Comparison of ENCODE assay signal across 13 mouse cellular contexts in the genomic region with DNA sequence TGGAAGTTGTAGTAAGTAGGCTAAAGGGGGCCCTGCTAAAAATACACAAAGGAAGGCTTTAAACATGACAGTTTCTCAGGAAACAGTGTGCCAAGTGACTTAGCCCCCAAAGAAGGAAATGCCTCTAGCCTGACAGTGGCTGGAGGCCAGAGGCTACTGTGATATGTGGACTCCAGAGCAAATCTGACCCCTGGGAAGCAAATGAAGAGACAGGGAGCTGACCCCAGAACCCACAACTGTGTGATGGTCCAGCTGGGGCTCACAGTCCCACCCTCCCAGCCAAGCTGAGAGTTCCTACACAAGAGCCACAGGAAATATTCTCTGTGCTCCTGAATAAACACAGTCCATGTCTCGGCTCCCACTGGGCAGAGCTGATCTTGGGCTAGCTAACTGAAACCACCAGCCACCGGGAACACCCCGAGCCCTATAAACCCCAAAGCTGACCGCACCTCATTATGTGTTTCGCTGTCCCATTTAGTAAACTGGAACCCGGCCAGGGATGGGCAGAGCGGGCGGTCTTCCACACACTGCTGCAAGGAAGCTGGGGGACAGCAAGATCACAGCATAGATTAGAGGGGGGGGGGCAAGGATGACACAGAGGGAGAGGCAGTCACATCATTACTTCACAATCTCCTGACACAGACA. TPM values are rescaled to one million over a fixed set of nuclear protein-coding genes. Genes with fewer than 3 reads are reported as not detected.
DNase-seq lines count a peak whose midpoint lies in the region; ATAC-seq and TF ChIP-seq lines count a peak whose summit lies in the region.
"Had no signal": no experiment of that assay in that cellular context is flagged by ENCODE, and none has a peak within 500 bp of the region (broad histone marks: within the 10 kb centered on the region; RNA-seq: fewer than 3 reads in every experiment).

No protein-coding gene starts in this region.

- ATAC-seq in hindbrain, embryonic 13.5 days (ENCODE audit: low FRiP score): no peak
- ATAC-seq in lung, embryonic 14.5 days (ENCODE audit: insufficient read depth): no peak

- no peak overlapping the region for H3K9ac ChIP-seq in hindbrain, embryonic 13.5 days
- no peak overlapping the region for H3K9ac ChIP-seq in lung, embryonic 14.5 days
- H3K9ac ChIP-seq: liver, embryonic 15.5 days had no signal

- intact Hi-C loops in heart, postnatal 14 days (cut with DNase I): no loop called here

- DNase-seq in hindbrain, embryonic 10.5 days (ENCODE audit: low spot score): no peak
- peak; percentile 37 to 51 for DNase-seq in heart, postnatal 14 days
- peak; percentile 32 for DNase-seq in lung, embryonic 14.5 days
- DNase-seq in cerebellum, postnatal 4 days (ENCODE audit: low spot score in 2 of 2): no peak
- DNase-seq in frontal cortex, postnatal 25 days (ENCODE audit: low spot score in 2 of 2): no peak
- no peak for DNase-seq in thymus, postnatal 25 days
- DNase-seq: cerebellum, postnatal 25 days; right cerebral cortex, postnatal 25 days; thymus, postnatal 36 days had no signal

- H3K4me2 ChIP-seq in hindbrain, embryonic 13.5 days: no peak overlapping the region
- H3K4me2 ChIP-seq in lung, embryonic 14.5 days: peak overlapping the region; percentile 3; the same call in 1 of the 2 replicates
- H3K4me2 ChIP-seq: liver, embryonic 15.5 days had no signal

- no peaks in the 10 kb centered on the region for H3K4me1 ChIP-seq in hindbrain, embryonic 13.5 days (replicated peaks)
- no peaks in the 10 kb centered on the region for H3K4me1 ChIP-seq in hindbrain, embryonic 10.5 days (replicated peaks)
- H3K4me1 ChIP-seq in cortical plate, adult 2 months (ENCODE audit: control insufficient read depth, insufficient read depth, low read length): no peaks in the 10 kb centered on the region
- H3K4me1 ChIP-seq in lung, embryonic 14.5 days (ENCODE audit: insufficient read depth): no peaks in the 10 kb centered on the region
- H3K4me1 ChIP-seq: liver, embryonic 15.5 days had no signal

- no peaks in the 10 kb centered on the region for H3K27me3 ChIP-seq in hindbrain, embryonic 13.5 days
- H3K27me3 ChIP-seq in hindbrain, embryonic 10.5 days (ENCODE audit: insufficient read depth, poor library complexity, severe bottlenecking): no peaks in the 10 kb centered on the region
- H3K27me3 ChIP-seq in lung, embryonic 14.5 days (ENCODE audit: insufficient read depth, low read length): no peaks in the 10 kb centered on the region
- H3K27me3 ChIP-seq: CH12.LX; liver, embryonic 15.5 days had no signal

- H3K27ac ChIP-seq in hindbrain, embryonic 13.5 days: peak overlapping the region; percentile 26
- H3K27ac ChIP-seq in hindbrain, embryonic 10.5 days: no peak overlapping the region
- peak overlapping the region; percentile 21; the same call in 1 of the 2 replicates for H3K27ac ChIP-seq in cortical plate, adult 2 months (ENCODE audit: insufficient read depth, low read length)
- peak overlapping the region; percentile 46; the same call in 1 of the 2 replicates for H3K27ac ChIP-seq in lung, embryonic 14.5 days (ENCODE audit: low read depth)
- H3K27ac ChIP-seq: liver, embryonic 15.5 days had no signal

- no peak for TF ChIP-seq CTCF in cortical plate, adult 2 months (IDR thresholded peaks at IDR 0.05; ENCODE audit: extremely low read depth, insufficient read depth, low read length)
- TF ChIP-seq CTCF in lung, embryonic 14.5 days (IDR thresholded peaks at IDR 0.05; ENCODE audit: low read depth): no peak

- H3K4me3 ChIP-seq in hindbrain, embryonic 13.5 days: no peak overlapping the region
- H3K4me3 ChIP-seq in hindbrain, embryonic 10.5 days: no peak overlapping the region
- no peak overlapping the region for H3K4me3 ChIP-seq in cortical plate, adult 2 months (ENCODE audit: insufficient read depth, low read length)
- no peak overlapping the region for H3K4me3 ChIP-seq in lung, embryonic 14.5 days (ENCODE audit: low read depth, low read length)
- H3K4me3 ChIP-seq: liver, embryonic 15.5 days had no signal

- no peaks in the 10 kb centered on the region for H3K9me3 ChIP-seq in hindbrain, embryonic 13.5 days
- H3K9me3 ChIP-seq in hindbrain, embryonic 10.5 days: no peaks in the 10 kb centered on the region
- H3K9me3 ChIP-seq in lung, embryonic 14.5 days (ENCODE audit: low read depth, low read length): no peaks in the 10 kb centered on the region
- H3K9me3 ChIP-seq: liver, embryonic 15.5 days had no signal

- peaks cover 63% of the 10 kb centered on the region for H3K36me3 ChIP-seq in hindbrain, embryonic 13.5 days
- H3K36me3 ChIP-seq in hindbrain, embryonic 10.5 days: peaks cover 99% of the 10 kb centered on the region
- H3K36me3 ChIP-seq in lung, embryonic 14.5 days (ENCODE audit: insufficient read depth): peaks cover 91% of the 10 kb centered on the region

- 86% methylated on average over 8 of the region's 8 CpGs for WGBS in hindbrain, embryonic 13.5 days
- 92% methylated on average over 8 of the region's 8 CpGs for WGBS in hindbrain, embryonic 10.5 days
- 73% methylated on average over 8 of the region's 8 CpGs for WGBS in lung, embryonic 14.5 days

- no peak for TF ChIP-seq POLR2A in cortical plate, adult 2 months (IDR thresholded peaks at IDR 0.05; ENCODE audit: extremely low read depth, insufficient read depth, low read length)

RNA-seq across cellular contexts. Expression of a gene that starts 12.0 kb away (rescaled TPM):
- polyA plus RNA-seq in hindbrain, embryonic 13.5 days (2015; fragmentation: Nextera tagmentation; extraction: Ambion mirVana): 20.2 and 21.1 TPM in 2 replicates
- polyA plus RNA-seq in hindbrain, embryonic 10.5 days (2016; fragmentation: Nextera tagmentation; extraction: Ambion mirVana): 83.7 and 110 TPM in 2 replicates
- 1.6 and 2.2 TPM in 2 replicates for polyA plus RNA-seq in cortical plate, adult 2 months (2012; rRNA removed)
- 1 to 10 TPM; 4.9 to 7.5 TPM for total RNA-seq in heart, postnatal 14 days (2021)
- 119 and 123 TPM in 2 replicates for polyA plus RNA-seq in lung, embryonic 14.5 days (2014; fragmentation: Nextera tagmentation; extraction: Ambion mirVana)

RNA-seq across cellular contexts. Expression of a gene that starts 21.5 kb away (rescaled TPM):
- 11.4 and 13.1 TPM in 2 replicates for polyA plus RNA-seq in hindbrain, embryonic 13.5 days (2015; fragmentation: Nextera tagmentation; extraction: Ambion mirVana)
- 12.6 and 14.1 TPM in 2 replicates for polyA plus RNA-seq in hindbrain, embryonic 10.5 days (2016; fragmentation: Nextera tagmentation; extraction: Ambion mirVana)
- 1.5 and 2.0 TPM in 2 replicates for polyA plus RNA-seq in cortical plate, adult 2 months (2012; rRNA removed)
- total RNA-seq in heart, postnatal 14 days (2021): 10 to 100 TPM; 16.4 to 21.3 TPM
- 25.6 and 26.5 TPM in 2 replicates for polyA plus RNA-seq in lung, embryonic 14.5 days (2014; fragmentation: Nextera tagmentation; extraction: Ambion mirVana)

RNA-seq across cellular contexts. Expression of a gene that starts 51.2 kb away (rescaled TPM):
- 27.7 and 31.5 TPM in 2 replicates for polyA plus RNA-seq in hindbrain, embryonic 13.5 days (2015; fragmentation: Nextera tagmentation; extraction: Ambion mirVana)
- 20.1 and 20.3 TPM in 2 replicates for polyA plus RNA-seq in hindbrain, embryonic 10.5 days (2016; fragmentation: Nextera tagmentation; extraction: Ambion mirVana)
- 23.7 and 26.5 TPM in 2 replicates for polyA plus RNA-seq in cortical plate, adult 2 months (2012; rRNA removed)
- 10 to 100 TPM; 17.4 to 19.5 TPM for total RNA-seq in heart, postnatal 14 days (2021)
- 51.3 and 54.2 TPM in 2 replicates for polyA plus RNA-seq in lung, embryonic 14.5 days (2014; fragmentation: Nextera tagmentation; extraction: Ambion mirVana)

Comparison
In these comparisons a context has a peak if more than half of its experiments do, and no peak if none do; other contexts are left out.
1. DNase-seq: peak in heart, postnatal 14 days (2 of 2) and lung, embryonic 14.5 days (single experiment); none in hindbrain, embryonic 10.5 days (single experiment), cerebellum, postnatal 4 days (0 of 2), frontal cortex, postnatal 25 days (0 of 2) and thymus, postnatal 25 days (single experiment).